Mouse (Mus musculus) heart, embryonic 10.5 days (tissue): ENCODE measurements around the gene Churc1. TPM values are rescaled to one million over a fixed set of nuclear protein-coding genes. Genes with fewer than 3 reads are reported as not detected.

Experiments used
- DNase-seq: peaks from one replicate; pipeline ENCODE4 v3.0.0-alpha.2; 2017; ENCODE audit warnings: low spot score
- H3K27ac ChIP-seq: fragments of 300-500 bp; sonication (generic); 2 replicates; pipeline ENCODE4 v1.5.1; 2016; ENCODE audit warnings: mild to moderate bottlenecking
- H3K27me3 ChIP-seq: fragments of 300-500 bp; sonication (generic); 2 replicates; pipeline ENCODE4 v1.6.1; 2016; ENCODE audit warnings: mild to moderate bottlenecking; ENCODE audit not compliant: poor library complexity, insufficient read depth, severe bottlenecking
- H3K36me3 ChIP-seq: fragments of 300-500 bp; sonication (generic); 2 replicates; pipeline ENCODE4 v1.6.1; 2016; ENCODE audit warnings: mild to moderate bottlenecking, moderate library complexity
- H3K4me1 ChIP-seq: fragments of 300-500 bp; sonication (generic); 2 replicates; pipeline ENCODE4 v1.6.1; 2016; ENCODE audit warnings: mild to moderate bottlenecking
- H3K4me3 ChIP-seq: fragments of 300-500 bp; sonication (generic); 2 replicates; pipeline ENCODE4 v1.5.1; 2016; ENCODE audit warnings: mild to moderate bottlenecking, moderate library complexity
- H3K9me3 ChIP-seq: fragments of 300-500 bp; sonication (generic); 2 replicates; pipeline ENCODE4 v1.6.1; 2016; ENCODE audit warnings: mild to moderate bottlenecking, moderate library complexity
- WGBS: fragments of 180-500 bp; shearing (Covaris S2); methylation state at CpG from one replicate; pipeline ENCODE4 v1.1.7; 2016; 5-methylcytosine and 5-hydroxymethylcytosine counted together
- polyA plus RNA-seq: library from polyadenylated mRNA; unstranded; fragments of >200 nt; fragmentation: Nextera tagmentation; extraction: Ambion mirVana; gene quantifications from 2 replicates; pipeline ENCODE4 v1.2.1, GENCODE M21; 2016

Gene Churc1
- polyA plus RNA-seq, 1 experiment from 2014 or later = 145 TPM

DNA sequence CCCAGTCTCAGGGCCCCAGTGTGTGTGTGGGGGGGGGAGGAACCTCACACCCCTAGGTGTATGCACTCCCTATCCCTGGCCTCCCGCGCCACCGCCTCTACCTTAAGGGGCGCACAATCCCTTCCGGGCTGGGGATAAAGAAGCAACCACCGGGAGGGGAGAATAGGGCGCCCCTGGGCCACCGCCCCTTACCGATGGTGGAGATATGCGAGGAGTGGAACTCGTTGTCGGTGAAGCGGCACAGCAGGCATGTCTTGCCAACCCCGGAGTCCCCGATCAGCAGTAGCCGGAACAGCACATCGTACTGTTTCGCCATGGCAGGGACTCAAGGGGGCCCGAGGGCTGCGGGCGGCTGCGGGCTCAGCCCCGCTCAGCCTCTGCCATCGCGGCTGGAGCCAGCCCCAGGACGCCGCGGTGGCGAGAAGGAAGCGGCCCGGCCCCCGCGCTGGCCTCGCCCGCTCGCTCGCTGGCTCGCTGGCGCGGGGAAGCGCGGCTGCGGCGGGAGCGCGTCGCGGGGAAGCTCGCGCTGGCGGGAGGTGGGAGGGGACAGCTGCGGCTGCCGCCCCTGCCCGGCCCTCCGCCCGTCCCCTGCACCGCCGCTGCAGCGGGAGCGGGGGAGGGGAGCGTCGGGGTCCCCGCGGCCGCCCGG, 56.8 kb downstream of the Churc1 start:
- Histone ChIP-seq H3K4me3 (peak overlapping the region; percentile 82), H3K4me1 (peaks cover 26% of the 10 kb centered on the region), H3K27ac (peak overlapping the region; percentile 84), H3K27me3 (peaks cover 88% of the 10 kb centered on the region), H3K36me3 (no peaks in the 10 kb centered on the region), H3K9me3 (no peaks in the 10 kb centered on the region)
- under 1% methylated on average over 63 of the region's 66 CpGs for WGBS
- no peak for DNase-seq

DNA sequence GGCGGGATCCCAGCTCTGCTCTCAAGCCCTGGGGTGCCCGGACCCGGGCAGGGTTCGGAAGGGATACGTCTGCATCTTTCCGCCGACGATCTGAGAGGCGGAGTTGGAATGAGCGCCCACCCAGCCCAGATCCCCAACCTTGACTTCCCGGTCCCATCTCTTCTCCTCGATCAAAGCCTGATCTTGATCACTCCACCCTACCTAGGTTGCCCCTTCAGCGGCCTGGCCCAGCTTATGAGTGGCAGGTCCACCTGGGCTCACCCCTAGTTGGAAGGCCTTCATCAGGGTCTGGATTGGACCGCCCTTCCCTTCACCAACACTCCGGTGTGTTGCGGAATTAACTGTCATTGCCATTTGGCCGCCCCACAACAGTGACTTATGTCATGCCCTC, 57.3 kb downstream of the Churc1 start, which contains the start of gene Rab15:
TSS of gene Rab15 (minus strand) at position 258 of the 391 bp plus-strand sequence.
- no peak for DNase-seq
- WGBS = 2% methylated on average over 17 of the region's 17 CpGs
- peak within 1 kb of the TSS; percentile 82 for H3K4me3 ChIP-seq
- peaks cover 88% of the 10 kb centered on the region for H3K27me3 ChIP-seq
- no peaks in the 10 kb centered on the region for H3K9me3 ChIP-seq
- peak within 1 kb of the TSS; percentile 84 for H3K27ac ChIP-seq
- H3K36me3 ChIP-seq = no peaks in the 10 kb centered on the region
- peaks cover 23% of the 10 kb centered on the region for H3K4me1 ChIP-seq

DNA sequence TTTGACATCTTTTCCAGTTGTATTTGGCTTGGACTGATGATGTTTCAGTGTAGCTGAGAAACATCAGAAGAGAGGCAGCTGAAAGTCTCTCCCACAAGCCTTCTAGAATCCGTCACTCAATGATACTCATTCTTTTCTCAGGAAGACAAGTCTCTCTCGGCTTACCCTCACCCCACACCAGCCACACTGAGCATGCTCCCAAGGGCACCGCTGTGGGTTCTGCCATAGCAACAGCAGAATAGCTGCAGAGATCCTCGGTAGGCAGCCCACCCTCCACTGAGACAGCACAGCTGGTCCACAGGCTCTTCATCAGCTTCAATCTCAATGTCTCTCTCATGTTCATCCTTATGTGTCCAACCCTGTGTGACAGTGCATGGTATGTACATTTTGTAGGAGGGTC, 59.9 kb downstream of the Churc1 start:
- no peaks in the 10 kb centered on the region for H3K36me3 ChIP-seq
- H3K9me3 ChIP-seq = no peaks in the 10 kb centered on the region
- no peak for DNase-seq
- WGBS = 60% methylated on average over 4 of the region's 4 CpGs
- H3K27ac ChIP-seq = no peak overlapping the region
- H3K27me3 ChIP-seq = peaks cover 62% of the 10 kb centered on the region
- H3K4me3 ChIP-seq = no peak overlapping the region
- H3K4me1 ChIP-seq = peaks cover 23% of the 10 kb centered on the region

DNA sequence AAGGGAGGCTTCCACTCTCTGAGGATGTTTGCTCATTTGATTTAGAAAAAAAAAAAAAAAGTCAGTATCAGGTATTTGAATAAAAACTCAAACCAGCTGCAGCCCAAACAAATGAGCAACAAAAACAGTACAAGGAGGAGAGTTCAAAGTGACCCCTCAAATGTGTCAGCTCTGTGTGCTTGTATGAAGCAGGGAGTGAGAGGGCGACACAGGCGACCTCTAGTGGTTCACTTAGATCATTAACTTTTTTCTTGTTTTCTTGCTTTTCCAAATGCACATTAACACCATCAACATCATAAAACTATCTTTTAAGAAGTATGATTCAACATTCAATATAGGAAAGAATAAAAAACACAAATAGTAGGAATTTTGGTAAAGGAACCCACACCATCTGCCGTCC, 67.4 kb downstream of the Churc1 start:
- 6% methylated on average over 3 of the region's 3 CpGs for WGBS
- no peak for DNase-seq
- Histone ChIP-seq H3K36me3 (no peaks in the 10 kb centered on the region), H3K9me3 (no peaks in the 10 kb centered on the region), H3K4me1 (no peaks in the 10 kb centered on the region), H3K27me3 (no peaks in the 10 kb centered on the region), H3K27ac (no peak overlapping the region), H3K4me3 (no peak overlapping the region)

Other genes starting within 250 kb of the Churc1 start
- gene Plekhg3, start 234.6 kb upstream of the Churc1 start, polyA plus RNA-seq = 5.1 and 5.3 TPM in 2 replicates
- 11.5 and 17.4 TPM in 2 replicates for gene Sptb, start 55.0 kb upstream of the Churc1 start, polyA plus RNA-seq
- gene Fntb, start 51 bp downstream of the Churc1 start, polyA plus RNA-seq = 36.9 and 39.2 TPM in 2 replicates
- gene Gpx2, start 30.0 kb downstream of the Churc1 start, polyA plus RNA-seq = 0.11 and 0.60 TPM in 2 replicates
- gene Rab15, start 57.4 kb downstream of the Churc1 start, polyA plus RNA-seq = 3.1 and 6.3 TPM in 2 replicates
- gene Max, start 196.7 kb downstream of the Churc1 start, polyA plus RNA-seq = 10.7 and 12.9 TPM in 2 replicates